Mouse (Mus musculus) urinary bladder, postnatal 14 days (tissue): Measurements from ENCODE around the gene Exd1.
A peak's percentile ranks its signal among the peaks of the same experiment; 100 is the strongest.
"Not testable (repeated sequence)": the region's sequence is repeated elsewhere in the genome, so short reads cannot be mapped to it uniquely, and the experiment has no call there.

ENCODE experiments used
- DNase-seq: peaks from one replicate; pipeline ENCODE4 v3.0.0; 2021; ENCODE audit warnings: low spot score

The Exd1 gene

DNA sequence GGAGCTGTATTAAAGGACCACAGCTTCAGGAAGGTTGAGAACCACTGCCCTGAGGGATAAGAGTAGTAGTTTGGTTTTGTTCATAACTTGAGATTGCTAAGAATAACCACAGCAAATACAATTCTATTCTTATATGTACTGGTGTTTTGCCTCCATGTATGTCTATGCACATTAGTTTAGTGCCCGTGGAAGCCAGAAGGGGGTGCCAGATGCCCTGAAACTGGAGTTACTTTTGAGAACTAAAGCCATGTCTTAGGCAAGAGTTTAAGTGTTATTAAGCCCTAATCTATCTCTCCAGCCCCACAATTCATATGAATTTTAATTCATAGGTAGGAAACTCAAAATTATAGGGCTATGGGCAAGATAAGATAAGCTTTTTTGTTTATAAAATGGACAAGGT is 5.3 kb downstream of the Exd1 start:
- DNase-seq, result peak; percentile 72

DNA sequence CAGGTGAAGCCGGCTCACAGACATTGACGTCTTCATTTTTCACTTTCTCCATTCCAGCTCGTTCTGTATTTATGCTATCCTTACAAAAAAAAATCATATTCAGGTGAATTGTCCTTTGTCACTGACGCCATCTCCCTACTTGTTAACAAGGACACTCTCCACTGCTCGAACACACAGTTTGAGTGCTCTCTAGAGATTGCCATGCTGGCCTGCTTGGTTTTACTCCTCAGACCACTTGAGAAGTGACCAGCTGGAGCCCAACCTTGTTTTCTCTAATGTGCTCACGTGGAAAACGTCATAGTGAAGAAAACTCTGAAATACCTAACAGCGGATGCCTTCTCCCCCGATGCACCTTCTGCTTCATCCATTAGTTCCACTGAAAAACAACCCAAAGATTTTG is 8.6 kb downstream of the Exd1 start:
- no peak for DNase-seq

- DNase-seq, result no peak
Observed at GRCm38 (mm10) chr2:119525422-119525821, 22.0 kb downstream of the Exd1 start.

- no peak for DNase-seq
Observed at GRCm38 (mm10) chr2:119523836-119524235, 23.6 kb downstream of the Exd1 start.

- DNase-seq, result peak; percentile 5
Observed at GRCm38 (mm10) chr2:119520550-119520949, 26.9 kb downstream of the Exd1 start.

DNA sequence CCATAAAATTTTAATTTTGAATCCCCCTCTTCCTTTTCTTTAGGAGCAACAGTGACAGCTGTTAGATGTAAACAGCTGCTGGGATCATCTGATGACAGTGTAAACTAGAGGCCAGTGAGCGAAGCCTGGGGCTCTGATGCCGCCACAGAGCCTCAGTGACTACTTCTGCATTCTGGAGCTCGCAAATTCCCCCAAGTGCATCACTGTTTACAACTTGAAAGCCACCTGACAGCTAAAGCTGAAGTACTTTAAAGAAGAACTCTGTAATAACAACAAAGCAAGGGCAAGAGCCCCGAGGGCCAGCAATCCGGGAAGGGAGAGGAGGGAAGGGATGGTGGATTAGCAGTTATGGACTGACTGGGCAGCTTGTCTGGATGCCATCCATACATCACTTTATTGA is 30.6 kb downstream of the Exd1 start:
- DNase-seq, result no peak

- DNase-seq, result no peak
Observed at GRCm38 (mm10) chr2:119514026-119514522, 33.4 kb downstream of the Exd1 start.

GRCm38 (mm10) chr2:119512292-119512691 is 35.1 kb downstream of the Exd1 start:
- no peak for DNase-seq

DNA sequence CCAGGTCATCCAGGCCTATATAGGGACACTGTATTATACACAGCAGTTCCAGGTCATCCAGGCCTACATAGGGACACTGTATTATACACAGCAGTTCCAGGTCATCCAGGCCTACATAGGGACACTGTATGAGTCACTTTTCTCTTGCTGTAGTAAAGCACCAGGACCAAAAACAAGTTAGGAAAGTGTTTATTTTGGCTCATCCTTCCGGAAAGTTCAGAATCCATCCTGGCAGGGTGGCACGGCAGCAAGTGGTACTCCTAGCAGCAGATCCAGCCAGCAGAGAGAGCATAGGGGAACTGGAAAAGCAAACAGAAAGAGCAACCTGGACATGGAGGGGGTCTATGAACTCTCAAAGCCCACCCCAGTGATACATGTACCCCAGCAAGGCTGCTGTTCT is 36.6 kb downstream of the Exd1 start:
- DNase-seq, result no peak

GRCm38 (mm10) chr2:119508518-119508917 is 38.9 kb downstream of the Exd1 start:
- DNase-seq, result not testable (repeated sequence)

- DNase-seq, result no peak
Observed at GRCm38 (mm10) chr2:119507108-119507507, 40.3 kb downstream of the Exd1 start.

DNA sequence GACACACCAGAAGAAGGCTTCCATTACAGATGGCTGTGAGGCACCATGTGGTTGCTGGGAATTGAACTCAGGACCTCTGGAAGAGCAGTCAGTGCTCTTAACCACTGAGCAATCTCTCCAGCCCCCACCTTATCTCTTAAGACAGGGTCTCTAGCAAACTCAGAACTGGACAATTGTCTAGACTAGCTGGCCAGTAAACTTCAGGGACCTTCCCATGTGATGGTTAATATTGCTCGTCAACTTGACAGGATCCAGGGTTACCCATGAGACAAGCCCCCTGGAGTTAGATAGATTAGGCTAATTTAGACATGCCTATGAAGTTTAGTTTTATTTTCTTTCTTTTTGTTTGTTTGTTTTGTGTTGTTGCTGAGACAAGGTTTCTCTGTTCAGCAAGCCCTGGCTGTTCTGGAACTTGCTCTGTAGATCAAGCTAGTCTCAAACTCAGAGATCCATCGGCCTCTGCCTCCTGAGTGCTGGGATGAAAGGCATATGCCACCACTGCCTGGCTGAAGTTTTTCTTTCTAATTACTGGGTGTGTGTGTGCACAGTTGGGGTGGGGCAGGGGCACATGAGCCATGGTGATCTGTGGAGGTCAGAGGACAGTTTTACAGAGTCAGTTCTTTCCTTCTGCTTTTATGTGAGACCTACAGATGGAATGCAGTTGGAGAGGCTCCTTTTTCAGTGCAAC is 46.3 kb downstream of the Exd1 start:
- no peak for DNase-seq

GRCm38 (mm10) chr2:119498859-119499258 is 48.6 kb downstream of the Exd1 start:
- no peak for DNase-seq

DNA sequence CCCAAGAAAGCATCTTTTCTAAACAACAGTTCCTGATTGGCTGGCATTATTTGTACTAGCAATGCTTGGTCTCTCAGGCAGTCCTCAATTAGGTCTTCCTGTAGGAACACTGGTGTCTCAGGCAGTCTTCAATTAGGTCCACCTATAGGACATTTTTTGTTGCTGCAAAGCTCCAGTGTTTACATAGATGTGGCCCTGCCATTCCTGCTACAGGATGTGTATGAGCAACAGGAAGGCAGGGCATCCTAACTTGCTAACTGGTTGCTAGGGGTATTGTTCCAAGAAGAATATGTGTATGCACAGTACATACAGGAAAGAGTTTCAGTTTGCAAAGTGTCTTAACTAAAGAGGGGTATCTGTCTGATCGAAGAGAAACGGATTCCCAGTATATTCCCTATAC is 51.3 kb downstream of the Exd1 start:
- no peak for DNase-seq

GRCm38 (mm10) chr2:119491953-119492352 is 55.5 kb downstream of the Exd1 start:
- DNase-seq, result no peak

GRCm38 (mm10) chr2:119486488-119486887 is 60.9 kb downstream of the Exd1 start:
- DNase-seq, result no peak

DNA sequence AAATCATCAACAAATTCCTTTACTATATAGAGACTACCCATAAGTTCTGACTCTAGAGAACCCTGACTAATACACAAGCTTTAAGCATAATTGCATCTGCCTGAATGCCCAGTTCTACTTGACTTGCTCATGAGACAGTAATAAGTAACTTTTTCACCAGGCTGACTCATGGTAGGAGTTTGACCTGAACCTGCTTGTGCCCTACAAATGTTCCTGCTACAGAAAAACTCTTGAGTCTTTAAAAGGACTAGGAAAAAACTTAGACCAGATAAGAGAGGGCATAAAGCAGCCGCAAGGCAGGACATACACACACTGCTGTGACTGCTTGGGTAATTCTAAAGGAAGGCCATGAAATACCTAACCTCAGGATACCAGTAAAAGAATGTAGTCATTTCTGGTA is 65.1 kb downstream of the Exd1 start:
- DNase-seq, result no peak

DNA sequence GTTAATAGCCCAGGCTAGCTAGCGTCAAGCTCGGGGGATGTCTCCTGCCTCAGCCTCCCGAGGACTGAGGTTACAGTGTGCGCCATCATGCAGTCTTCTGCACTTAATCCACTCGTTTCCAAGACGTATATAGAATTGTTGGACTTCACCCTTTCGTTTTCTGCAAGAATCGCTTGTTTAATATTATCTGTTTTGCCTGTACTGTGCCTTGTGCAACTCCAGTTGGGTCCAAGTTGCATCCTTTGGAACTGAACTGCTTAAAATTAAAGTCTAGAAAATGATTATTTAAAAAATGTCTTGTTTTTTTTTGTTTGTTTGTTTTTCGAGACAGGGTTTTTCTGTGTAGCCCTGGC is 69.1 kb downstream of the Exd1 start:
- DNase-seq, result no peak

DNA sequence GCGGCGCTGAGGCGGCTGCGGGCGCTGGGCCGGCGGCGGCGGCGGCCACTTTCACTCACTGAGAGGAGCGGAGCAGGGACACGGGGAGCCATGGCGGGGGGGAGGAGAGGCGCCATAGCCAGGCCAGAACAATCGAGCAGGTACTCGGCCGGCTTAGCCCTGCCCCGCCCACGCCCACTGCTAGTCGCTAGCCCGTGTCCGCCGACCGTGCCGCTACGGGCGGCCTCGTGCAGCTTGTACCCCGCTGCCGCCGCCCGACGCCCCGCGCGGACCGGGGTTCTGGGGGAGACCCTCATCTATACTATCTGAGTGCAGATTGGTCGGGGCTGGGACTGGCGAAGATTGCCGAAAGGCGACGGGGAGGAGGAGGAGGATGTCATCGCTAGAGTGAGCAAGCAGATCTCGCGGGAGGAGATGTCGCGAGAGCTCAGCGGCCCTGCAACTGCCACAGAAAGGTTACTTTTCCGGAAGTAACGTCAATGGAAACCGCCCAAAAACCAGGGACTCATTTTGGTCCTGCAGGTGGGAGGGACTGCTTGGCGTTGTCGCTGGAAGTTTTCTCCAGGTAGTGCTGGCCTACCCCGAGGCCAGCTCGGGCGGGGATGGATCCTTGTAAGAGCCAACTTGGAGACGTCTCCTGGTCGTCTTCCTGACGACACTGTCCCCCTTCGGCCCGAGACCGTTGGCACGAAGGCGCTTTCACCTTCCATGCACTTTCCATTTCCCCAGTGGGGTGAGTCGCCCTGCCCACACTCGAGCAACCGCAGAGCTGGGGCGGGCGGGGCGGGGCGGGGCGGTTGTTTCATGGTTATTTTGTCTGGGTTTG is 69.6 kb downstream of the Exd1 start, which contains the start of gene Ino80:
Ino80 (minus strand) TSS at position 117 of the 826 bp plus-strand sequence.
- DNase-seq, result peak; percentile 100

GRCm38 (mm10) chr2:119476621-119477391 is 70.6 kb downstream of the Exd1 start:
- peak; percentile 76 for DNase-seq

GRCm38 (mm10) chr2:119476166-119476565 is 71.3 kb downstream of the Exd1 start:
- DNase-seq, result no peak
